Mouse (Mus musculus): Measurements from ENCODE around the gene Rrp15.

The Rrp15 gene

DNA sequence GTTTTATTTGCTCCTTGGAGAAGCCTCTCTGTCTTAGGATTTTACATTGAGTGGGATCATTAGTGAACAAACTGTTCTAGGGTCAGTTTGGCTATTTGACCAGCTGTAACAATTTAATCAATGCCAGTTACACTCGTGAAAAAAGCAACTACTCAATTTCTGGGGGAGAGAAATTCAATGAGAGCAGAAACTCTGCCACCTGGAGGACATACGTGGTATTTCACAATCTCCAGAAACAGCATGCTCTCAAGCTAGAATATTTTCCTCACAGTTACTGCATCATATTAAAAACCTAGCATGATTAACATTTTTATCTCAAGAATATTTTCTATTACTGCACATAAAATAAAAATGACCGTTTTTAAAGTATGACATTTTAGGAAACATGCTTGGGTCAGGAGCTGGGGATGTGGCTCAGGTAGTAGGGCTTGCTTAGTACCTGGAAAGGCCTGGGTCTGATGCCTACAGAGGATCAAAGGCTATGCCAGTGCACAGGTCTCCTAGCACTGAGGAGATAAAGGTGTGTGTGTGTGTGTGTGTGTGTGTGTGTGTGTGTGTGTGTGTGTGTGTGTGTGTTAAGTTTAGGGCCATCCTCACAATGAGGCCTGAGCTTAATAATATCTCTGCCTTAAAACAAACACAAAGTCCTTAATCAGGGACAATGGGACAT, 36.2 kb downstream of the Rrp15 start:
- peak; percentile 32 for DNase-seq

DNA sequence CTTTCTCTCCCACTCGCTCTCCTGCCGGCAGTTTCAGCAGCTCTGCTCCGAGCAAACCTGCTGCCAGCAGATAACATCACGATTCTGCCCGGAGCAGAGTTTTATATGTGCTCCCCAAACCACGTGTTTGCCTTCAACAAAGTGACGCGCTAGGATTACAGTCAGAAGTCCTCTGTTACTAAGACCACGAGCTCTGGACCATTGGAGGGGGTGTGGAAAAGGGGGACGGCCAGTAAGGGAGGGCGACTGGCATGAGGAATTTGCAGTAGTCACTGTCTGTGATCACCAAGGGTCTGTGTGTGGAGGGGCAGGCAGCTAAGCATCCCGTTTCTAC, 43.3 kb downstream of the Rrp15 start, which contains the start of gene Tgfb2:
Gene Tgfb2, minus strand, starts transcription at position 75 of the 334 bp plus-strand sequence.
- peak; percentile 15 for DNase-seq

DNA sequence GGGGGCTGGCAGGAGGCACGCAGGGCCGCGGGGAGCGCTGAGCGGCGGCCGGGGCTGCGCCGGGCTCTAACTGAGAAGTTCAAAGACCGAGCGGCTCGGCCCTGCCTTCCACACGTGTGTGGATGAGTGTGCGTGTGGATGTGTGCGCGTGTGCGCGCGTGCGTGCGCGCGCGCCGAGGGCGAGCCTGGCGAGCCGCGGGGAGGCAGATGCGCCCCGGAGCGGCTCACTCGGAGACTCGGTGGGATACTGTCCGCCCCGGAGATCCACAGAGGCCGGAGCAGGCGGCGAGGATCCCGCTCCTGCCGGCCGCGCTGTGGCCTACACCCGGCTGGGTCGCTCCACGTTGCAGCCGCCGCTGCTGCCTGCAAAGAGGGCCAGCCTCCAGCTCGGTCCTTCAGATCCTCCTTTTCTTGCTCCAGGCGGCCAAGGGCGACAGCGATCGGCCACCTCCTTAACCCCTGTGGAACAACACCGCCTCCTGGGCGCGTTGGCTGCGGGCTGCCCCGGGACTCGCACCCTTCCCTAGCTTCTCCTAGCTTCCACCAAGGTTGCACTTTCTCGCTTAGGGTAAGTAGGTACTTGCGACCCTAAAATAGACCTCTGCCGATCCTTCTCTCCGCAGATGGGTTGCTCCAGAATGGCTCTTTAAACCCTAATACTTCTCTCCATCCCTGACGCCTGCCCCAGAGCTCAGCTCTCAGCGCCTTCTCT, 43.8 kb downstream of the Rrp15 start:
- peak; percentile 61 for DNase-seq

DNA sequence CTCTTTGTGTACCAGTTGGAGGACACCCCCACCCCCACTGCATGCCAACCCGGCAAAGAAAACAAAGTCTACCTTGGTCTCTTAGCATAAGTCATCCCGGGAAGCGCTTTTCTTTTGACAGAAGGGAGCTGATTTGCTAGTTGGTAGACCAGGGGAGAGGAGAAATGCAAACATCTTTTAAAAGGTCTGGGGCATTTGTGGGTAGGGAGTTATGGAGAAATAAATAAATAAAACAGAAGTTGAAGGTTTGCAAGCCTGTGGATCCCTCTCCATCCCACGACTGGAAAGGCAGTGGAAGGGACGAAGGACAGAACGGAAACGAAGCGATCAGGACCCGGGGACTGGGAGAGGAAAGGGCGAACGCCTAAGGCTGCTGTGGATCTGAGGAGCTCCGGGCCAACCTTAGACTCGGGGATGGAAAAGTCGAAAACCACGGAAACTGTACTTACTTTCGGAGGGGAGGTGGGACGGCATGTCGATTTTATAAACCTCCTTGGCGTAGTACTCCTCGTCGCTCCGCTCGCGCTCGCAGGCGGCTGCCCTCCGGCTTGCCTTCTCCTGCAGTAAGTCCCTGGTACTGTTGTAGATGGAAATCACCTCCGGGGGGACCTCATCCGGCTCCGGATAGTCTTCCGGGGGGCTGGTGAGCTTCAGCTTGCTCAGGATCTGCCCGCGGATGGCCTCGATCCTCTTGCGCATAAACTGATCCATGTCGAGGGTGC, 45.0 kb downstream of the Rrp15 start:
- peak; percentile 38 for DNase-seq

DNA sequence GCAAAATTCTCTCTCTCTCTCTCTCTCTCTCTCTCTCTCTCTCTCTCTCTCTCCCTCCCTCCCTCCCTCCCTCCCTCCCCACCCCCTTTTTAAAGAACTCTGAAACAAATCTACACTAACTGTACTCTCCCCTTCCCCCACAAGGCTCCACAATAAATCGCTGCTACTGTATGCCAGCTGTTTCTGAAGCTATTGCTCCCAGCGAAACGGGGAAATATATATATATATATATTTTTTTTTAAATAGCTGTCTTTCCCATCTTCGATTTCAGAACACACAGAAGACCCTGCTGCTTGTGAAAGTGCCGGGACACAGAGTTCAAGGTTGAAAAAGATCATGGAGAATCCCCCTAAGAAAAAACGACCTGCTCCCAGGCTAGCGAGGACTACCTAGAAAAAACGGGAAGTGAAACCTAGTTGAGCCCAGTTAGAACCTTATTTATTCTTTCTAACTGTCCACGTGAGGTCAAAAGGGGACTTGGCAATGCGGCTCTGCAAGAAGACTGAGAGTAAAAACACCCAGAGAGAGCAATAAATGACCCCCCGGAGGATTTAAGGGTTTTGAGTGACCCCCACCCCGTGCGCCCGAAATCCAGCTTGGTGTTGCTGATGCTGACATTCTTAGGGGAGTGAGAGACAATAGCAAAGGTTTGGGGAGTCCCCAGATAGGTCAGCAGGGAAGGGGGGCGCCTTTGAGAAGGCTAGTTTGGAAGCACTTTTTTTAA, 45.7 kb downstream of the Rrp15 start:
- no peak for DNase-seq

DNA sequence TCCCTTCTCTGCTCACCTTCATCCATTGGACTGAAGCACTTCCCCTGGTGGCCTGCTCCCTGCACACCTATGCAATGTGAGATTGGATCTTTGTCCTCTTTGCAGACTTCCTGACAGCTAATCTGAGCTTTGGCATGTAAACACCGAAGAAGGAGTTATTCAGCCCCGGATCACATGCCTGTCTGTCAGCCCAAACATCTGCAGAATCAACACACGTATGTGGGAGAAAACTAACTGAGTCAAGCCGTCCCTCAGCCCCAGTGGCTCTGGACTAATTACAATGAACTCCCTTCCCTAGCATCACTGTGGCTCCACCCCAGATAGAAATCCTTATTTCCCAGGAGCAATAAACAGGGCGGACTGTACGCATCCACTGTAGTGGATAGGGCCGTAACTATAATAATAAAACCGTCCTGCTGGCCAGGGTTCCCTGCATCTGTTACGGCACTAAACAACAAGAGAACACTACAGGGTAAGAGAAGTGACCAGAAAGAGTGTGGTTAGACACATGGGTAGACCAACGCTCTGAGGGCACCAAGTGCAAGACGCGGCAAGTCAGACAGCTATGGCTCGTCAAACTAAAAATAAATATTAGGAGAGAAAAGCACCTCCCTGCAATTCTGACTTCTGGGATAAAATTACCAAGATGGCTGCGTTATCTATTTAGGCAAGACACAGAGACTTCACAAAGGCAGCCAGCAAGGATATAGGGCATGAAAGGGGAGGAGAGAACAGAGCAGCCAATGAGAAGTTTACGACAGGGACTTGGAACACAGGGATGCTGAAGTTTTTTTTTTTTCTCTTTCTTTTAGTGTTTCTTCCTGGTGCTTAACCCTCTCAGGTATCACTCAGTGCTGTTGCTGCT, 46.5 kb downstream of the Rrp15 start:
- DNase-seq = no peak

DNA sequence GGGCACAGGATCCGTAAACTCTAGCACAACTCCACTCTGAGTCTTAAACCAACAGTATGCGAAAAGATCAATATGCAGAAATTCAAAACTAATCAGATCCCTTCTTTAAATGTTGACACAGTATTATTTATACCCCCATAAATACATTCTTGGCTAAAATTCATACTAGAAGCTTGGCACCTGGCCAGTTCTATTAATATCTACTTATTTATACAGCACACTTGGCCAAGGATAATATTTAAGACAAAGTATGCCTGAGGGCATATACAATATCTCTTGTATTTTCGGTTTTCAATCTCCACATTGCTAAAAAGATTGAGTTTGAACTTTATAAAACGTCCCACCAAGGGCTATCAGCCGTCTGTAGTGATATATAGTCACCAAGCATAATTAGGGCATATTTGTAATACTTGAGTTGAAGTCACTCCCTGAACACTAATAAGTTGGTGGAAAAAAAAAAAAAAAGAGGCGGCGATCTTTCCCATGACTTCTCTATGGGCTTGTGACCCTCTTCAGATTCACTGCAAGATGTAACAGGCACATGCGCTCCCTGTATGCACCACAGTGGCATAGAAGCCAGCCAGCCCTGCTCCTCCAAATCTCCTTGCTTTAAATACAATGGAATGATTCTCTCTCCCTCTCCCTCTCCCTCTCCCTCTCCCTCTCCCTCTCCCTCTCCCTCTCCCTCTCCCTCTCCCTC, 47.8 kb downstream of the Rrp15 start:
- no peak for DNase-seq

DNA sequence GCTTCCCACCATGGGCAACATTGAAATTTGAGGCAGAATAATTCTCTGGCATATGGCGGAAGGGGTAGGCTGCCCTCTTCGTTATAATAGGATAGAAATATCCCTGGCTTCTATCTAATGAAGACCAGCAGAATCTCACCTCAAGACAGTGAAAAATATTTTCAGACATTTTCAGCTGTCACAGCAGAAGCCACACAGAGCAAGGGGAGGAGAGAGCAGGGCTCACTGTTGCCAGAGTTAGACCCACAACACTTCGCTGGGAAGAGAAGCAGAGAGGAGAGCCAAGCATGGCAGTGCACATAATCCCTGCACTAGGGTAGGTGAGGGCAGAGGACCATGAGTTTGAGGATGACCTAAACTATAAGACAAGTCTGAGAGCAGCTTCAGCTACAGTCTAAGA, 48.7 kb downstream of the Rrp15 start:
- DNase-seq = no peak

DNA sequence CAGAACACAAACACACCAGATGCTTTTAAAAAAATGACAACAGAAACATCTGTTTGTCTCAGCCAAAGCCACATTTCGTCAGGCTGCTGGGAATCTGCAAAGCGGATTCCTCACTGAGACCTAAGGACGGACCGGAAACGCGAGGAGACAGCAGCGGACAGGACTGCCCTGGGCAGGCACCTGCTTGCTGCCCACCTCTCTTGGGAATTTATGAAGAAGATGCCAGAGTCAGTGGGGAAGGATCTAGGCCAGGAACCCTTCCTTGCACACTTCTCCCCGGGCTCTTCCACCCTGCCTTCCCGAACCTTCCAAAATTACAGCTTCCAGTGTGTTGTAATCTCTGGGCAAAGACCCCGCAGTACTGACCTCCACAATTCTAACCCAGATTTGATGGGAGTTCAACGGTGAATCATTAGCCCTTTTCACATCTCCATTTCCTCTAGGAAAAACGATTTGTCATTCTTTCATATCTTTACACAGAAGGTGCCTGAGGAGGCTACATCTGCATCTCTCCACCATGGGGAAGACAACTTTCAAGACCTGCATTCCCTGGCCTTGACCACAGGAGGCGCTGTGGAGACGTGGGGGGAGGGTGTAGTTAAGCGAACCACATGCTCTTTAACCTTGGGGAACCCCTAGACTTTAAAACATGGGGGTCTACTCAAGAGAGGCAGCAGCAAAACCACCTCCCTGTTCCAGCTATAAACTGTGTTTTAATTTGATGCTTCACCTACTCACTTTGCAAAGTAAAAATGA, 50.4 kb downstream of the Rrp15 start:
- DNase-seq = peak; percentile 15

DNA sequence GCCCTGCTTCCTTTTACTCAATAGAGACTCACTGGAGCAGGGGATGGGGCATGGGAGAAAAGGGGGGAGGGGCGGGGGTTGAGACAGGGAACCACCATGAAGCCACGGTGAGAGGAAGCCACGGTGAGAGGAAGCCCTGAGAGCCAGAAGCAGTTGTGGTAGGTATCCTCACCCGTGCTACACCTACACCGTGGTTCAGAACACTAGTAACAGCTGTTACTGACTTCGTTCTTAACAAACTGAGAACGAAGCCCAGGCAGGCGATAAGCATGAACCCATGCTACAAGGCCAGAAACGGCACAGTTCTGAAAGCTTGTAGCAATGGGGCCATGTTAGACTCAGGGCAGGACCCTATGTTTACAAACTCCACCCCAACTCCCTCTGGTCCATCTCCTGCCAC, 52.9 kb downstream of the Rrp15 start:
- no peak for DNase-seq

DNA sequence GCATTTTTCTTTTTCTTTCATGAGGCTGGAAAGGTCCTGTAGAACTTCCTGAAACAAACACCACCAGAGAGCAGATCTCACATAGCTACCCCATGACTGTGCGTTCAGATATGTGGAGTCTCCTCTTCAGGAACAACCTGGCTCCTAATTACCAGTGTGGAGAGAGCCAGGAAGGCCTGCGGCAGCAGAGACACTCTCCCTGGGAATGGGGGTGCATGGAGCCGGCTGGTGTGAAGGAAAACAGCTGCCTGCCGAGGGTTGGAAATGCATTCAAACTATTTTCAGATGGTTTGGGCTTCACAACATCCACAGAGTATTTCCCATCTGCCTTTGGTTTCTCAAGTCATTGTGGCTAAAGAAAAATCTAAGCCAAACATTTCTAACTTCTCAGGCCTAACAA, 53.8 kb downstream of the Rrp15 start:
- no peak for DNase-seq

DNA sequence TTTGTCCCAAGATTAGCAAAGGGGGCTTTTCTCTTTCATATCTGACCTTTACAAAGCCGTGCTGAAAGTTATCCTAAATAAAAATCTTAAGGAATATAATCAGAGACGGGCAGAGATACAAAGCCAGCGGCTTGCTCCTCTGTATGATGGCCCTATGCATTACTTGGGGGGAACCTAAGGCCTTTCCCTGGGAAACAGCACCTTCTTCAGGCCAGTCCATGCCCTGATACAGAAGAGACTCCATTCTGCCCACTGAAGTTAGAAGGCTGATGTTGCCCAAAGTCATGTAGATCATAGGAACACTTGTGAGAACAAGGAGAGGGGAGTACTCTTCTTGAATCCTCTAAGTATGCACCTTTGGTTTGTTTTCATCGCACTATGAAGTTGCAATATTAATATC, 56.8 kb downstream of the Rrp15 start:
- DNase-seq = no peak

DNA sequence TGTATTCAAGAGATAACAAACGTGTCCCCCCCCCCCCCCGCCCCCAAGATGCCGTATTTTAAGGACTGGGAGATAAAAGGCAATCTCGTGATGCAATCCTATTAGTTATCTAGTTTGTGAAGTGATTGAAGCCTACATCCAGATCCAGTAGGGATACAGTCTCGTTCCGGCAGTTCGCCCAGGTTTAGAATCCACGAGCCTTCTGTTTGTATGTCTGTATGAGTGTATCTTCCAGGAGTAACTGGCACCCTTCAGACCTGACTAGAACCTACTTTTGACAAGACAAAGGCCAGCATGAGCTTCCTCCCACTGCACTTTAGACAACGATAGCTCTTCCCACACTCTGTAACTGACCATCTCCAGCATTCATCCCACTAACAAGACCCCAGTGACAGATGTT, 57.5 kb downstream of the Rrp15 start:
- no peak for DNase-seq

DNA sequence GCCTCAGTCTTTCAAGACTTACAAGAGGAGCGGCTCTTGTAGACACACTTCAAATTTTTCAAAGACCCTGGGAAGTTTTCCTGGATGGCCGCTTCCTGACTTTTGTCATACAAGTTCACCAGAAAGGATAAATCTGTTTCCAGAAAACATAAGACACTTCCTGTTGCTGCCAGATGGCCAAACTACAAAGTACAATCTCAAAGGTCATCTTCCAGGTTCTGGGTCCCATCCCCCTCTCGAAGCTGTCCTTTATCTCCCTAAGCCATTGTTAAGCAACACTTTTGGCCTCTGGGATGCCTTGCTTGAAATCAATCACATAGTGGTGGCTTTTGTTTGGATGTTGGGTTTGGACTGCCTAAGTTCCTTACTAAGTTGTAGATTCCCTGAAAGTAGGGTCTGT, 65.1 kb downstream of the Rrp15 start:
- DNase-seq = no peak

DNA sequence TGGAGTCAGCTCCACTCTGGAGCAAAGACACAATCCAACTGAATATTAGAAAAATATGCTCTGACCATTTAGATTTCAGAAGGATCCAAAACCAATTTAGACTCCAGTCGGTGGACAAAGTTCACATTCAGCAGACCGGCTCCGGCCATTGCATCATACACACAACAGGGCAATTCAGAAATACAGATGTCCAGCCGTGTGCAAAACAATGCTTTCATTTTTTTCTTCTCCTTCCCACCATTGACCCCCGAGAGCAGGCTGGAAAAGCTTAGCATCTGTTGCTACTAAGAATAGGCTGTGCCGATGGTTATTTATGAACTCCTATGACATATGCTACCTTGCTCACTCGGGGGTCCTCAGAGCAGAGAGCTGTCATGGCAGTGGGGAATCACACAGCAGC, 66.6 kb downstream of the Rrp15 start:
- no peak for DNase-seq

DNA sequence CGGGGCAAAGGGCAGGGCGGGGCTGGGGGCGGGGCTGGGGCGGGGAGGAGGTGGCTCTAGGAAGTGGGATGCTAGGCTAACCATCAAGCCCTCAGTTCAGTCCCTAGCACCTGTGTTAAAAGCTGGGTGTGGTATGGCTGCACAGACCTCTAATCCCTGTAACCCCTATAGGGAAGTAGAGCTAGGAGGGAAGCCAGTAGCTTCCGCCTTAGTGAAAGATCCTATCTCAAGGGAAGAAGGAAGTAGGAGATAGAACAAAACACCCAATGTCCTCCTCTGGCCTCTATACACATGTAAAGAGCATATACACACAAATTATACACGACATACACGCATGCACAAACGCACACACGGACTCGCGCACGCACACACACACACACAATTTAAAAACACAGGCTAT, 71.5 kb downstream of the Rrp15 start:
- DNase-seq = no peak

DNA sequence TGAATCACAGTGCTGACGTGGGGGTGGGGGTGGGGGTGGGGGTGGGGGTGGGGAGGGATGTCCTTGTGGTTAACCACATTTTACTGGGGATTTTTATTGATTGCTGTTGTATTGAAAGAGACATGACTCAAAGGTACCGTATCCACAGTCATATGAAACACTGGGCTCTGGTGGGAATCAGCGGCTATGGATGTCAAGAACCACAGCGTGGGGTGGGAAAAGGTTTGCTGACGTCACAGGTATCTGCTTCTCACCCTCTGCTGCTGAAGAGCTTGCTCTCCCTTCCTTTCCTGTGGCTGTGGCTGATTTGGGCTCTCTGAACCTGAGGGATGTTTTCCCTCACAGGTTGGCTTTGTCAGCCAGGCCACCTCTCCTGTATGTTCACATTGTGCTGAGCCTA, 73.0 kb downstream of the Rrp15 start:
- no peak for DNase-seq

DNA sequence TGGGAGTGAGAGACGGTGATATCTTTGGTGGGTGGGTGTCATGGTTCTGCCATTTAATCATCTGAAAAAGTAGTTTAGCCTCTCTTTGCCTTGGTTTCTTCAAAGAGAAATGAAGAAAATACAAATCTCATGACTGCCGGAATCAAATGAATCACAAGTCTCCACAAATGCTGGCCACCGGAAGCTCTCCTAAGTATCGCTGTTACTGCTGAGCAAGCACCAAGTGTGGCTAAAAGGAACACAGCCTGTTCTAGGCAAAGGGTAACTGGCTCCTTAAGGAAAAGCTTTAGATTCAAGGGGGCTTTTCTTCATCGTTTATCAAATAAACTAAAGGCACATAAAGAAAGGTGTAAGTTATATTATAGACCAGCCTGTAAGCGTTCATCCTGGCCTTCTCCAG, 73.9 kb downstream of the Rrp15 start:
- DNase-seq = no peak

DNA sequence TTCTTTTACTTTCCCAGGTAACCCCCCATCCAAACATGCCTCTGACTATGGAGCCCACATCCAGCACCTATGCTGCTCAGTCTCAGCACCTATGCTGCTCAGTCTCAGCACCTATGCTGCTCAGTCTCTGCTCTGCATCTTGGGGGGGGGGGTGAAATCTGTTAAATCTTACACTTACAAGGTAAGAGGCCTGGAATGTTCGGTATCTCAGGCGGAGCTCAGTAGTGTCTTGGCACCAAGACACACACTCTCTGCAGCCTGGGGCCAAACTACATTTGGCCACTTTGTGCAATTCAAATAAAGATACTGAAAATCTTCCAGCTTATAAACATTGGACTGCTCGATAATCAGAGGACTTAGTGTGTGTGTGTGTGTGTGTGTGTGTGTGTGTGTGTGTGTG, 74.5 kb downstream of the Rrp15 start:
- DNase-seq = no peak

DNA sequence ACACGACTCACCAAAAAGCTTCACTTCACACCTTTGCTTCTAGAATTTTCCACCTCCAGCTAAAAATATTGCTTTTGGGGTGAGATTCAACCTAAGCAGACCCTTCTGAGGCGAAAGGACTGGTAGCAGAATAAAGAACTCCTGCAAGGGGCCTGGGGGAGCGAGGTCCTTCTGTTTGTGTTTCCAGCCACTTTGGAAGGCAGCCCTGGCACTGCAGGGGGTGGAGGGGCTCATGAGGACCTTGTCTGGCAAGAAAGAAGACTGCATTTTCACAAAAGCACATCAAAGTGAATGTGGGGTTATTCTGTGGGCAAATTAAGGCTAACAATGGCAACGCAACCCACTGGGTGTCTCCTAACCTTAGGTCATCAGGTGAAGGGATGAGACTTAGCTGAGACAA, 76.0 kb downstream of the Rrp15 start:
- DNase-seq = no peak

Measured in thymus, postnatal 4 days (tissue).